Mouse (Mus musculus) cerebellum, postnatal 4 days (tissue): ENCODE data around the gene Inmt.
"Not testable (repeated sequence)": the region's sequence is repeated elsewhere in the genome, so short reads cannot be mapped to it uniquely, and the experiment has no call there.

Experiments used
- DNase-seq, 2 experiments: peaks; one replicate each; pipeline ENCODE4 v3.0.0; 2022; ENCODE audit warnings: low spot score in 2 of 2, mixed read lengths in 1 of 2

Gene Inmt

DNA sequence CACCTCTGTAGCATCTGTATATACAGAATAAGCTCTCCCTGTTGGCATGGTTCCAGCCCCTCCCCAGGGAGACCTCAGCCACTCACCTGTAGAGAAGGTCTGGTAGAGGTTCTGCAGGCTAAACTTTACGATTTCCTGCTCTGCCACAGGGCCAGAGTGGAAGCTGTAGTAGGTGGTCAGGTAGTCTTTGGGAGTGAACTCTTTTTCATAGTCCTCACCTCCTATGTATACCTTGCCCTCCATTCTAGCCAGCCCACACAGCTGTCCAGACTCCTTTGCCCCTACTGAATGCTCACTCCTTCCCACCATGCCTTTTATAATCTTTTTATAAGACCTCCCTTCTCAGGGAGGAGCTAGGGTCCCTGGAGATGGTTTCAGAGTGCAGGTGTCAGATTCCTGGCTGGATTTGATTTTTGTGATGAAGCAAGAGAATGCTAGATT lies at the start of gene Inmt:
Inmt (minus strand) TSS at position 303 of the 441 bp plus-strand sequence.
- no peak for DNase-seq

- DNase-seq: no peak
Observed at GRCm38 (mm10) chr6:55223986-55224385, 49.1 kb upstream of the Inmt start.

- no peak for DNase-seq
Observed at GRCm38 (mm10) chr6:55218232-55218631, 43.4 kb upstream of the Inmt start.

GRCm38 (mm10) chr6:55214541-55214940 lies 39.7 kb upstream of the Inmt start:
- no peak for DNase-seq

- DNase-seq: no peak
Observed at GRCm38 (mm10) chr6:55210423-55211365, 35.9 kb upstream of the Inmt start.

DNA sequence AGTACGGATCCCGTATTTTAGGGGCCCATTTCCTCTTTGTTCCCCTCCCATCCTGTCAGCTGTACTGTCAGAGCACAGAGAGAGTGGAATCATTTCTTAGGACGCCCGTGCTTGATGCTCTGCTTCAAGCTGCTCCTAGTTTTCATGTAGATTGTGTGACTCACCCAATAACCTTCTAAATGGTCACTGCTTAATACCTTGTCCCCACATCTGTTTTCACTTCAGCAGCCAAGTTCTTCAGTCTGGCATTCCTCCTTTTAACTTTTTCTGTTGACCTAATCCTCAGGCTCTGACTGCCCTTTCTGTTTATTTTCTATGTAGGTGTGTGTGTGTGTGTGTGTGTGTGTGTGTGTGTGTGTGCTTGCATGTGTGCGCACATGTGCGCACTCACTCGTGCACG lies 32.9 kb upstream of the Inmt start:
- DNase-seq: no peak

DNA sequence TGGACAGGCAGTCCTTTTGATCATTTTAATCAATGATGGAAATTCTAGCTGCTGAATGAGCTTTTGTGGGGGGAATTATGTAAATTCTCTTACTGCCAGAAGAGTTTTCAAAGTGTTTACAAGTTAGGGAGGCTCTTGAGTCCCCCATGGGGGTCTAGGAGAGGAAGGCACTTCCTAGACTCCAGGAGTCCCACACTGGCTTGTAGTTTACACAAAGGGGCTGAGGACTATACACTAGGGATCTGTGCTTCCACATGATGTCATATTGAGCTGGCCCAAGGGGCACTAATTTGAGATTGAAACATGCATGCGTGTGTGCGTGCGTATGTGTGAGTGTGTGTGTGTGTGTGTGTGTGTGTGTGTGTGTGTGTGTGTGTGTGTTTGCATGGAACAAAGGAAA lies 29.1 kb upstream of the Inmt start:
- DNase-seq: peak in 1 of 2 experiments; percentile 9

- DNase-seq: peak; percentile 70 to 87
Observed at GRCm38 (mm10) chr6:55202913-55203910, 28.4 kb upstream of the Inmt start, which contains the start of gene Mindy4. TSS of gene Mindy4 (plus strand) at chr6:55203383.

DNA sequence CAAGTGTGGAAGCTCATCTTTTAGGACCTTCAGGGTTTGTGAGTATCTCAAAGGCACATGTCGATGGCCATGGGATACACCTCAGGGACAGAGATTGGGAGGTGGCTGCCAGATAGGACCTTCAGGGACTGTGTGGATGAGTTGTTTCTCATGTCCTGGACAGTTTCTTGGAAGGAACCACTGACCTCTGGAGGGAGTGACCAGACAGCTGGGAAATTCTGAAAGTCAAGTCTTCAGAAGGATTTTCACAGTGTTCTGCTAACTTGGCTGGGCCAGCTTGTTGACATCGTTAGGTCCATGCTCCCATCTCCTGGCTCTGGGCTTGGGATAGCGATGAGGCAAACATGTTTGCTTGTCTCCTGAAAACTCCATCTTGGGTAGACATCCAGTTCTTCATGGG lies 24.2 kb upstream of the Inmt start:
- no peak for DNase-seq

GRCm38 (mm10) chr6:55193171-55193570 lies 18.3 kb upstream of the Inmt start:
- DNase-seq: no peak

DNA sequence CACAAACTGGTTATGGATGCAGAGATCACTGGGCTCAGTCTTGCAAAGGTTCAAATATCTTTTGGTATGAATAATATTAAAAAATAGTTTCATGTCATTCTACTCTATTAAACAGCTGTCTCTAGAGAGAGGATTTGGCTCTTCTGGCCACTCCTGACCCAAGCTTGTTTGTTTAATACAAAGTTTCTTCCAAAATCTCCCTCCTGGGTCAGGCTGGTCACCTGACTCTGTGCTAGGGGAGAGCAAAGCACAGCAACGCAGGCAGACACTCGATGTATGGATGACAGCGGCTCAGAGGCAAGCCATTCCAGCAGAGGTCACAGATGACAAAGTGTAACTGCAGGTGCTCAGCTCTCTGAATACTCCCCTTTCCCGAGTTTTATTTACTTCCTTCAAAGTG lies 16.7 kb upstream of the Inmt start:
- no peak for DNase-seq

- no peak for DNase-seq
Observed at GRCm38 (mm10) chr6:55189406-55189805, 14.6 kb upstream of the Inmt start.

- not testable (repeated sequence) for DNase-seq
Observed at GRCm38 (mm10) chr6:55187827-55188226, 13.0 kb upstream of the Inmt start.

DNA sequence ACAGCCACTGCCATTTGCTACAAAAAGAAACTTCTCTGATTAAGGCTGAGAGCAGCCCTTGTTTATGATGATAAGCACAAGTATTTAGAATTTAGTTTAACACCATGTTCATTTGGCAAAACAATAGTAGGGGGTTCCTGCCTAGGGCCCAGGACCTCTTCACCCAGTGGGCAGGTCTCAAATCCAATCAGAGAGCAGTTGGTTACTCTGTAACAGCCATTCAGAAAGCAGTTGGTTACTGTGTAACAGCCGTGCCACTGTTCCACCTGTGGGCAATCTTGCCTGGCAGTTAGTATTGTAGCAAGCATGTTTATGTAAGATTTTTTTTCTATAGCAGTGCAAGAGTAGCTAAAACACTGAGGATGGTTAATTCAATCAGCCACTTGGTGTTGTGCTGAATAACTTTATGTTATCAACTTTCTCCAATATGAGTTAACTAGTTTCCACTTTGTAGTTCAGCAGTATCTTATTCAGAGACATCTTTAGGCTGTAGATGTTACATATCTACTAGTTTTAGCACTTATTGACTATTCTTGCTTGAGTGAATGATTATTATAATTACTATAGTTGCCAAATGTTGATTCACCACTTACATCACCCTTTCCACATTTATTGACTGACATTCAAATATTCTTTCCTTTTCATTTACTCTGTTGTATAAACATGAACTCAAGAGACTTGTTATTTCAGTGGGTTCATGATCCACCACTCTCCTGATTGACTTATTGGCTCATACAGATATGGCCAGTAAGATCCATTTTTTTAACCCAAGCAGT lies 8.0 kb upstream of the Inmt start:
- no peak for DNase-seq

DNA sequence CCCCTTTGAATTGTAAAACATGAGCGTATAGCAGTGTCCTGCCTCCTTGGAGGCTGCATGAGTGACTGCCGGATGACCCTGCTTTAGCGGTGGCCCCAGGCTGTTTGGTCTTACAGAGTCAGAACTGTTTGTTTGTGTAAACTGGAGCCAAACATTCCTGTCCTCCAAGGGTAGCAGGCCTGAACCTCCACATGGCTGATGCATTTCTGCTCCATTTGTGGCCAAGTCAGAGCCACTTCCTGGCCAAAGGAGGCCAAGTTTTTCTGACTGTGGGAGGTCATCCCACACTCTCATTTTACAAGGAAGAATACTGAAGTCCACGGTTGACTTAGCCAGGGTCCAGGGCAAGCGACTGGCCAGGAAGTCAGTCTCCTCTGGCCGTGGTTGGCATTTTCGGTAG lies 4.7 kb upstream of the Inmt start:
- no peak for DNase-seq

DNA sequence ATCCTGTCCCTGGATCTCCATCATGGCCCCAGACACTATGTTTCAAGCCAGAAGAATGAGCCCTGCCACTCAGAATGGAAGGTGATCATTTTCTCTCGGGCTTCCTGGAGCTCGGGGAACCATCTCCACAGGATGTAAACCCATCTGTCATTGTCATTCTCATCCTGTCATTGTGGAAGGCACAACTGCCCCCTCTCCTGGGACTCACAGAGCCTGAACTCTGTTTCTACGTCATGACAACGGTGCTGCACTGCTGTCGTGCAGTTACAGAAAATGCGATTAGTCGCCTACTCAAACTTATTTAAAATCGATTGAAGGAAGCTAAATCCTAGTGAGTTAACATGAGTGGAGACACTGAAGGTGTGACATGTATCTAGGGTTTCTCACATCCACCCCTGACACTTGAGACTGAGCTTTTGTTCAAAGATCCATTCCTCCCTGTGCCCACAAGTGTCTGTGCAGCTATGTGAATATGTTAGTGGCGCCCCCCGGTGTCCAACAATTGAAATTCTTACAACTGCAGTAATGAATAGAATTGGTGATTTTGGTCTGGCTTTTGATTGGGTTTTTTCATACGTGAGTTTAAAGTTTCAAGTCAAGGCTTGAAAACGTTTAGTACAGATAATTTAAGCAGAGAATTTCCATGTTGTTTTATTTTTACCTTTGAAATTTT lies 2.4 kb upstream of the Inmt start:
- DNase-seq: peak in 1 of 2 experiments; percentile 29

GRCm38 (mm10) chr6:55175892-55176291 lies 1.0 kb upstream of the Inmt start:
- no peak for DNase-seq

DNA sequence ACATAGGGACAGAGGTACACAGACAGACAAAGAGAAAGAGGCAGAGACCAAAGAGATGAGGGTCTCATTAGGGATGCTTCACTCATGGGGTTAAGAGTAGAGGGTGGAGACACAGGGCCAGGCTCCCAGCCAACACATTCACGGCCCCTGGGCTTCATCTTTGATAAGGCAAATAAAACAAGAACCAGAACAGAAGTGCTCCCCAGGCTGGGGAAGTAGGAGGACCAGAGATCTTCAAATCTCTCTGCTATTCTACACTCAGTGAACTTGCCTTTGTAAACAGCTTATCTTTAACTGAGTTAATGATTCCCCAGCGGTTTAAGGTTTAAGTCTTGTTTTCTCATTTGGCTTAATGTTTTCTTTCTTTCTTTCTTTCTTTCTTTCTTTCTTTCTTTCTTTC lies 613 bp upstream of the Inmt start:
- DNase-seq: no peak

- DNase-seq: no peak
Observed at GRCm38 (mm10) chr6:55173941-55174349, 898 bp downstream of the Inmt start.

GRCm38 (mm10) chr6:55173171-55173570 lies 1.7 kb downstream of the Inmt start:
- no peak for DNase-seq

DNA sequence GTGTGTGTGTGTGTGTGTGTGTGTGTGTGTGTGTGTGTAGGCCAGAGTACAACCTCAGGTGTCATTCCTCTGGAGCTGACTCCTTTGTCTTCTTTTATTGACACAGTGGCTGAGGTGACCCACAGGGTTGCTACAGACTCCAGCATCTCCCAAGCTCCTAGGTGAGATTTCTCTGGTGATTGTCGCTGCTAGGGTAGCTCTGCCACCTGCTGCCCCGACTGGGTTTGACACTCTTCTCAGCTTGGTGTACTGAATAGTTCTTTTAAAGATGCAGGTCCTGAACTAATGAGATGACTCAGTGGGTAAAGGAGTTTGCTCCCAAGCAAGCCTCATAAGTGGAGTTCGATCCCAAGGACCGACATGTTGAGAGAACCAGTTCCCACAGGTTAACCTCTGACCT lies 3.2 kb downstream of the Inmt start:
- DNase-seq: no peak
